Mouse (Mus musculus) adrenal gland, adult 18-20 months (tissue): ENCODE measurements around the gene Wap. TPM values are rescaled to one million over a fixed set of nuclear protein-coding genes. Genes with fewer than 3 reads are reported as not detected.

Source experiments
- DNase-seq, 2 experiments: peaks; one replicate each; pipeline ENCODE4 v3.0.0; 2021 to 2022; ENCODE audit warnings: low spot score in 2 of 2
- total RNA-seq, 2 experiments: library from RNA; stranded (reverse); gene quantifications; 1 replicate in 1 of 2; 2 replicates in 1 of 2; pipeline ENCODE4 v1.2.3; 2021

The Wap gene
- total RNA-seq, 2 experiments from 2014 or later = not detected

DNA sequence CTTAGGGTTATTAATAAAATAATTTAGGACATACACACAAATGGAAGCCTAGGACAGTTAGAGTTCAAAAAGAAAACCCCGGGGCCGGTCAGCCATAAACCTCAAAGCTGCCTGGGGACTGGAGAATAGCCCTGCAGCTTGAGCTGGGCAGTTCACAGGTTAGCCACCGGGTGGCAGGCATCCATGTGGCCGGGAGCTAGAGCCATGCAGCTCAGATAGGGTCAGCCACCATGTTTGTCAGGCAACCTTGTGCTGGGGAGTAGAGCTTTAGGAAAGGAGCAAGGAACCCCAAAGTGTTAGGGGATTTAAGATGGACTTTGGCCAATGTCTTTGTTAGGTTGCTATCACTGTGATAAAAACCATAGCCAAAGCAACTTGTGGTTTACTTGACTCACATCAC is 9.9 kb downstream of the Wap start:
- peak; percentile 42 to 47 for DNase-seq

DNA sequence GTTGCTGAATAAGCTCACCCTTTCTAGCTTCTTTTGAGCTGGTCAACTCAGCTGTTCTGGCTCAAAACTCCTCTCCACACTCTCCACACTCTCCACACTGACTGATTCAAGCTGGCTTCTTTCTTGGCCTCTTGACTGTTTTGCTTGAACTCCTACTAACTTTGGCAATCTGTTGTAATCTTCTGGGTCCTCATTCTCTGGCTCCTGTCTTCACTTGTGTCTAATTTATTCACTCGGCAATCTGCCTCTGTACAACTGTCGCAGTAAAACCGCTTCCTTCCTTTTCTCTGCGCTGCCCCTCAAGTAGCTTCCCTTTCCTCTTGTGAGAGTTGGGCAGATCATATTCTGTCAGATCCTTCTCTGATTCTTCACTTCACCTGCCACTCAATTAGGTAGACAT is 10.7 kb downstream of the Wap start:
- DNase-seq = no peak

DNA sequence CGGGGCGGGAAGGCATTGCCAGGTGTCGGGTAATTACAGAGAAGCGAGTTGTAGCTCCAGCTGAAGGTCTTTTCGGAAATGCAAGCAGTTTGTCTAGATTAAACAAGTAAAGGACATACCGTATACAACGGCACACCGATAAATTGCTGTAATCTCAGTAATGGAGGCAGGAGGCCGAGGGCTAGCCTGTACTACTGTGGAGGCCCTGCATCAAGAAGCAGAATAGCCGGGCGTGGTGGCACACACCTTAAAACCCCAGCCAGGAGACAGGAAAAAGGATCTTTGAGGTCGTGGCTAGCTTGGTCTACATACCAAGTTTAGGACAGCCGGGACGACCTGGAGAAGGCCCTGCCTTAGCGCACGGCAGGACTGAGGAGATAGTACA is 12.1 kb downstream of the Wap start:
- DNase-seq = no peak

DNA sequence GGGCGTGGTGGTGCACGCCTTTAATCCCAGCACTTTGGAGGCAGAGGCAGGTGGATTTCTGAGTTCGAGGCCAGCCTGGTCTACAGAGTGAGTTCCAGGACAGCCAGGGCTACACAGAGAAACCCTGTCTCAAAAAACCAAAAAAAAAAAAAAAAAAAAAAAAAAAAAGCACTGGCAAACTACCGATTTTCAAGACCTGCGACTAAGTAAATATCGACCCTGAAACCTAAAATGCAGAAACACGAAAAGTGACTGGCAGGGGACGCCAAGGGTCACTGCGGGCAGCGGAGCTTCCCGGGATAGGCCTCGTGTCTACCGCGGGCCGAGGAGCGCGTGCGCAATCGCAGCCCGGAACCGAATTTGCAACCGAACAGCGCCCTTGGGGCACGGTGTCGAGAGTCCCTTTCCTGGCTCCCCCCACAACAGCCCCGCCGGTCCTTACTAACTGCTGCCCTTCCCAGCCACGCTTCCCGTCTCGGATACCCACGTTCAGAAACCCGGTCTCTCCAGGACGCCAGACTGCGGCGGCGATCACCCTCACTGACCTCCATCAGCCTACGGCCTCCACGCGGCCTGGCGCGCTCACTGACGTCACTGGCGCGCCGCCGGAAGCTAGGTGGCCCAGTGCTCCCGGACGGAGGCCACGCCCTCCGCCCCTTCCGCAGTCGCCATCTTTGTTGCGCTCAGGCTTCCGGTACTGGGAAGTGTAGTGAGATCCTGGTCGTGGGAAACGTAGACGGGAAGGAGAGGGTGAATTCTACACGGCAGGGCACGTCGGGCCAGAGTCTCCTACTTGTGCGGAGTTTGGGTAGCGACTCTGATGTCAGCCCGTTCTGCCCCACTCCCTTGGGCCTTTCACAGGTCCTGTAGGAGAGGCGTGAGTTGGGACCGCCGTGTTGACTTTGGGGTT is 12.7 kb downstream of the Wap start, which contains the start of gene Tbrg4:
Gene Tbrg4 (minus strand): TSS at position 590 of the 910 bp plus-strand sequence.
- DNase-seq = peak; percentile 89 to 90

DNA sequence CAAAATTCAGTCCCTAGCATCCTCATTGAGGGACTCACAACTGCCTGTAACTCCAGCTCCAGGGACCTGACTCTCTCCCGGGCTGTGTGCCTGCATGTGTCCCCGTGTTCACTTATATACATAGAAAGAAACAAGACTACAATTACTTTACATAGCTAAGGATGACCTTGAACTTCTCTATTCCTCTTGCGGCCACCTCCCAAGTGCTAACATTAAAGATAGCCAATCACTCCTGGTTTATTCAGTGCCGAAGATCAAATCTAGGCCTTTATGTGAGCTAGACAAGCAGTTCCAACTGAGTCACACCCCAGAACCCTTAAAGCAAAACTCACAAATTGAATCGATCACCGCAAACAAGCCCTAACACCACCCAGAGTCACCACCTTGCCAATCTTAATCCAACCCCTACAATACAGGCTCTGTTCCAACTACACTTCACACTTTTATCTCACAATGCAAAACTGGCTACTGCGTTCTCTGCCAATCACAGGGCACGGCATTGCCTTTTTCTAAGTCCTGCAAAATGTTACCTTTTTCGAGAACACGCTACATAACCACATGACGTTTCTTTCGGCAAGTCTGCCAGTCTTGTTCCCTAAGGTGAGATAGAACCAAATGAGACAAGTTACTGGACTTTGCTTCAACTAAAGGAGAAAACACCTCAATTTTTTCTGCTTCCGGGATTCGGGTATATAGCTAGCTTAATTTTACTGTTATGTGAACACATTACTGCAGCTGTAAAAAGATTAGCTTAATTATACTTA is 13.6 kb downstream of the Wap start:
- DNase-seq = no peak

DNA sequence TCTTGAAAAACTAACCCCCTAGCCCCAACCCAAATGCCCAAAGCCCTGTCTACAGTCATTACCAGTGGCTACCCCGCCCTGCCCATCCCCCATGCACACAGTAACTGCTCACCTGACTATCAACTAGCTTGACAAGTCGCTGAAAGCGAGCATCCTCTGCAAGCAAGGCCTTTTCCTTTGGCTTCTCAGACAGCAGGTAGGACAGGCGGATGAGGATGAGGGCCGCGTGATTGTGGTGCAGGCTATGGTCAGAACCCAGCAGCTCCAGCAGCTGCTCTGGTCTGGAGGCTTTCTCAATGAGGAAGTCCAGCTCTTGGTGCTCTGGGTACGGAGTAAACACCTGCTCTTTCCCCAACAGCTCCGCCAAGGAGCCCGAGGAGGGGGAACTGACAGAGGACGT is 14.7 kb downstream of the Wap start:
- DNase-seq = no peak

DNA sequence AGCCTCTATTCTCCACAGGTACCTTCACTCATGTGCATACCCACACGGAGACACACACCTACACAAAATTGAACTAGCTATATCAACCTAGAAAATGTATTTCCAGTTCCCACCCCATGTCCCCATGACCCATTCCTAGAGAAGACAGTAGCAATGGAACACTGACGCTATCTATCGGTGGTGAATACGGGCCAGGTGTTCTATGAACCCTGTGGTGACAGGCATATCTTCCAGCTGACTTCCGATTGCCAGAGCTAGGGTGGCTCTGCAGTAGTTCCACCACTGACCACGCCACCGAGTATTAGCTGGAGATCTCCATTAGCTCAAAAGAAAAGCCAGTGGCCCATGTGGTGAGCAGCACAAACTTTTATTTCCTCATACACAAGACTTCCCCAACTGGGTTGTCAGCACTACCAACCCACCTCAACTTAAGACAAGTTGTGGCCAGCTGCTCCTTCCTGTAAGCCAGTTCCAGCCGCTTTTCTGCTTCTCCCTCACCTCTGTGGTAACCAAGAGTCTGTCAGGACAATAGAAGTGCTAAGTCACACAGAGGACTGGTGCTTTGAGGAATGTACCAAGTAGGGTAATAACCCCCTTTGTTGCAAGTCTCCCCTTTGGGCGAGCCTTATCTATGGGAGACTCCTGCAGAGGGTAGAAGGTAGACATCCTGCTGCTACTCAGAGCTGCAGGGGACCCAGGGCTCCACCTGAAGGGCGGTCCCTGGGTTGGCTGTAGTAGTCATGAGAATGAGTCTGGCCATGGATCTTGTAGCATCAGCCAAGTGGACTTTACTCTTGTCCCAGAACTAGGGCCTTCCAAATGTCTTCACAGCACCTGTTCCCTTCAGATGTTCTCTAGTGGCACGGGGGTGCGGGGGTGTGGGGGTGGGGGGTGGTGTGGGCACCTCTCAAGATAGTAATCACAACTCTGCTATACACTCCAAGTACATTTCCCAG is 22.9 kb downstream of the Wap start:
- DNase-seq = no peak

DNA sequence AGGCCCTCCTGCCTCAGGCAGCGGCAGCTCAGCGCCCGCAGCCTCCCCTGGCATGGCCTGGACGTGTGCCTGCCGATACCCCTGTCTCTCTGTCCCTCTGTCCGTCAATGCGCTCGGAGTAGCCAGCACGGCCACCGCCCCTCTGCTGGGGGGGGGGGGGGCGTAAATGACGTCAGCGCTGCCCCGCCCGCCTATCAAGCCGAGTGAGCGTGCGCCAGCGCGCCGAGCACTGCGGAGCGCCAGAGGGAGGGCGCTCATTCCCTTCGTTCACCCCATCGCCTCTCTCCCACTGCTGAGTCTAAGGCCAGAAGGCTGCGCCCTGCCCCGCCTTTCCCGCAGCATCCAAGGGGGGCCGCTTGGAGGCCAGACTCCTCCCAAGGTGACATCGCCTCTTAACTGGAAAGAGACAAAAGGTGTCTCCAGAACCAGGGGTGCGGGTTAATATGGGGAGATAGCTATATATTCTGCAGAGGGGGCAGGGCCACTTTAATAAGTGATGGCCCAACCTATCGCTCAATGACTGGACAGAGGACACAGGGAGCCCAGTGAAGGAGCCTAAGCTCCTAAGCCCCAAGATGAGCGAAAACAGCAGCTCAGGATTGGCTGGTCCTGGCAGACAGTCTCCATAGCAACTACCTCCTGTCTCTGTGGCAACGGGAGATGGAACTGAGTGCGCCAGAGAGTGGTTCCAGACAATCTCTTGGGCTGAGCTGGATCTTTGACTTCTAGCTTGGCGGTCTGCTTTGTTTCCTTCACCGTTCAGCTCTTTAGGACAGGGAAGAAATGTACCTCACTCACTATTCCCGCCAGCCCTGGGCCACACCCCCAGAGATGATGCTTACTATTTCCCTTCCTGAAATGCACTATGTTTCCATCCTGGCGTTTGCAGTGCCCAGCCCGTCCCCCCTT is 32.7 kb downstream of the Wap start, which contains the start of gene Nacad:
Gene Nacad (minus strand): TSS at position 563 of the 909 bp plus-strand sequence.
- DNase-seq = no peak

DNA sequence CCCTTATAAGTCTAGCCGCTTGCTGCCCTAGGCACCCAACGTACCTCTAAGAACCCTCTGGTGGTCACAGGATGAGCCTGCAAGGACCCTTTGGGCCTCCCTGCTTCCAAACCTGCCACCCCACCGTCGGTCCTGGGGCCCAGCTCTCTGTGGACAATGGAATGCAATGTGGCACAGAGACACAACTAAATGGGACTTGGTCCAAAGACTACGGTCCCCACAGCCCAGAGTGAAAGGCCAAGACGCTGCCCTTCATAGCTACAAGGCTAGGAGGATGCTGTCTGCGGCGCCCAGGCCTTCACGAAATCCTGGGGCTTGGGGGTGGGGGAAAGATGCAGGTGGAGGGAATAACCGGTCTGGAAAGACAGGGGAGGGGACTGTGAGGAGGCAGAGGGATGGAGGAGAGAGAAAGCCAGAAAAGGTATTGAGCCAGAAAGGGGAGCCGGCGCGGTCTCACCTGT is 33.4 kb downstream of the Wap start:
- DNase-seq = no peak

DNA sequence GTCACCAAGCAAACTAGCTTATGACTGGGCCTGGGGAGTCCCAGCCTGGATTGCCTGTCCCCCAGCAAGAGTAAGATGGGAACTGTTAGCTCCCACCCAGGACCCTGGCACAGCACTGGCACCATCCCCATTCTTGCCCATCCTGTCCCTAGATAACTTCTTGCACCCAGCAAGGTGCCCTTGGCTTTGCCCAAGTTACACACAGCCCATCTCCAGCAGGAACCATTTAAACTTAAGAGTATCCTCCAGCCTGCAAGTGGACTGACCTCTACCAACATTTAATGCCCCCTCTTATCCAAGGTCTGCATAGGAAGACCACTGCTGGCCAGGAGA is 33.9 kb downstream of the Wap start:
- no peak for DNase-seq

DNA sequence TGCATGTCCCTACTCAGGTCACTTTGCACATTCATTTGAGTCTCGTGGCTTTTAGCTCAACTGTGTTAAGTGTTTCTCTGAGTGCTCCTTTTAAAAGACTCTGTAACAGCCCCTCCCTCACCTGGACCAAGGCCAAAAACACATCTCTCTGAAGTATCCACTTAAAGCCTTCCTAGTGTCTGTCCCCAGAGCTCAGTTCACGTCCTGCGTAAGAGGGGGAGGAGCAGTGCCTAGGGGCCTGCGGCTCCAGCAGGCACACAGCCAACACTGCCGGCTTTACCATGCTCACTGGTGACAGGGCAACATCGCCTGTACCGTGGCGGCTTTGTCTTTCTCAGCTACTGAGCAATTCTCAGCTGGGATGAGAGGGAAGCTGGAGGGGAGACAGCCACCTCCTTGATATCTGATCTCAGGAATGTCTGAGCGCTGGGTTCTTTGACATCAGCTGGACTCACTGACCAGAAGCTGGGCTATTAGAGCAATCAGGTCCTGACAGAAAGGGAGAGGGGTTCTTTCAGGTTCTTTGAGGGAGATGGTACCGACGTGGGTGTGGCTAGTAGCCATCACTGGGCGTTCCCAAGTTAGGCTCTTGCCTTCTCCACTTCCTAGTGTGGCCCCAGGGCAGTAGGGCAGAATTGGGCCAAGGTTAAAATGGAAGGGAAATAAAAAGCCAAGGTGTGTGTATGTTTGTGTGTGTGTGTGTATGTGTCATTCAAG is 34.4 kb downstream of the Wap start:
- no peak for DNase-seq

DNA sequence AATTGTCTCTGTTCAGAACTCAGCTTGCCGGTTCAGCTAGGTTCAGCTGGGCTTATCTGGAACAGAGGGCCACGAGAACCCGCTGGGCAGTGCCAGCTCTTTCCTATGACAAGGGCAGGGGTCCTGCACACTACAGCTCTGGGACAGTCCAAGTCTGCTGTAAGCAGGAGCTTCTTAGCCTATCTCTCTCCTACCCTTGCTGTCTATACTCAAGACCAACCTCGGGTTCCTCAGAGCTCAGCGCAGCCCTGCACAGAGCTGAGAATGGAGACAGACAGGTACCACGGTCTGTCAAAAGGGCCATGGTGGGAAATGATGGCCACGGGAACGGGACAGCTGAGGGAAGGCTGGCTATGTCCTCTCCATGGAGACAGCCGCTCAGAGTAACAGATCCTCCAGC is 35.2 kb downstream of the Wap start:
- DNase-seq = no peak

DNA sequence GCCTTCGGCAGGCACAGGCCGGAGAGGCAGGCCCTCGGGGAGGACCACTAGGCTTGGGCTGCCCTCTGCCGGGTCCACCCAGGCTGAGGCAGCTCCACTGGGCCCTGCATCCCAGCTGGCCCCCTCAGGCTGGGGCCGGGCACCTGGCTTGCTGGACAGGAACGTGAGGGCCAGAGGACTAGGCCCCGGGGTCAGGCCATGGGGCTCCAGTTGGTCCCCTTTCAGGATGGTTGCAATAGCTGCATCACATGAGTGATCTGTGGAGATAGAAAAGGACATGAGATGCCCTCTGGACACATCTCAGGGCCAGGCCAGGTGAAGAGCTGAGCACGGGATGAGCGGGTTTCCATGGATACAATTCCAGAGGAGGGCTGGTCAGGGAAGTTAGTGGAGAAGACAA is 35.8 kb downstream of the Wap start:
- DNase-seq = no peak

DNA sequence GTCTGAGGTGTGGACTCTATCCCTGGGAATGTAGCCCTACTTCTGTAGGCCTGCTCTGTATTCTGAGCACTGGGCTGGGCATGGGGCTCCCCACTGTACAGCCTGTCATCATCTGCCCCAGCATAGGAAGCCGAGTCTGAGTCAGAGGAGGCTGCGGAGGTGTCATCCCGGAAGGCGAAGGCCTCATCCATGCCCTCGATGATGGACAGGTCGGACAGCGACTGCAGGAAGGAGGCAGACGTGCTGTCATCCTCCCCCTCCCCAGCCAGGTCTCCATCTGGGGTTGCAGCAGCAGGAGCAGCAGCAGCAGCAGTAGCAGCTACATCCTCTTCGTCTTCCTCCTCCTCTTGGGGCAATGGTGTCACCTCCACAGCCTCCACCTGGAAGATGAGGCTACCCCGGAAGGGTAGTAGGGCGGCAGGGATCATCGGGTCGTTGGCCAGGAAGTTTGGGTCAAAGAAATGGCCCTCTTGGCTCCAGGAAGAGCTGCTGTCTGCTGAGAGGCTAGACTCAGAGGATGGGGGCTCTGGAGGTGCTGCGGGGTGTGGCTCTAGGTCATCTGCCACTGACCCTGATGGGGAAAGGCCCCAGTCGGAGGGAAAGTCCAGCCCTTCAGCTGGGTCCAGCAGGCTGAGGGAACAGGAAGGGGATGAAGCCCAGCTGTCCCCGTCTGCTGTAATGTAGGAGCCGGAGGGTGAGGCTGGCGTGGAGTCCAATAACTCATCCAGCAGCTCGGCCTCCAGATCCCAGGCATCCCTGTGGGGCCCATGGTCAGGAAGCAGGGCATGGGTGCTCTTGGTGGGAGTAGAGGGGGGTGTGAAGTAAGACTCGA is 36.6 kb downstream of the Wap start:
- no peak for DNase-seq

DNA sequence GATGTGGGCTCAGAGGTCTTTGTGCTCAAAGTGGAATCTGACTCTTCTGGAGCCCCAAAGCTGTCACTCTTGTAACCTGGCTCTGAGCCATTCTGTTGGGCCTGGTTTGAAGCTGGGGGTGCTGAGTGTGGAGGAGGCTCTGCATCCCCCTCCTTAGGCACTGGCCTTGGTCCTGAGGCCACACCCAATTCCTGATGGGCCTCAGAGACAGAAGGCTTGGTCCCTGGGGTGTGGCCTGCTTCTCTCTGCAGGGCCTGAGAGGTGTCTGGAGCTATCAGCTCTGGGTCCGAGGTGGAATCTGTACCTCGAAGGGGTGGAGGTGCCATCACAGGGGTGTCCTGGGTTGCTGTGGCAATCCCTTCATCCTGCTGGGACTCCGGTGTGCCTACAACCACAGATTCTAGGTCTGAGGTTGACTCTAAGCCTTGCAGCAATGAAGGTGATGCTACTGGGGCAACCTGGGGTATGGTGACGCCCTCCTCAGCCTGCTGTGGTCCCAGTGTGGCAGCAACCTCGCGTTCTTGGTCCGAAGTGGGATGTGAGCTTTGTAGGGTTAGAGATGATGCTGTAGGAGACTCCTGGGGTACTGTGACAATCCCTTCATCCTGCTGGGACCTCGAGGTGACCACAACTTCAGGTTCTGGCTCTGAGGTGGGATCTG is 38.0 kb downstream of the Wap start:
- no peak for DNase-seq

DNA sequence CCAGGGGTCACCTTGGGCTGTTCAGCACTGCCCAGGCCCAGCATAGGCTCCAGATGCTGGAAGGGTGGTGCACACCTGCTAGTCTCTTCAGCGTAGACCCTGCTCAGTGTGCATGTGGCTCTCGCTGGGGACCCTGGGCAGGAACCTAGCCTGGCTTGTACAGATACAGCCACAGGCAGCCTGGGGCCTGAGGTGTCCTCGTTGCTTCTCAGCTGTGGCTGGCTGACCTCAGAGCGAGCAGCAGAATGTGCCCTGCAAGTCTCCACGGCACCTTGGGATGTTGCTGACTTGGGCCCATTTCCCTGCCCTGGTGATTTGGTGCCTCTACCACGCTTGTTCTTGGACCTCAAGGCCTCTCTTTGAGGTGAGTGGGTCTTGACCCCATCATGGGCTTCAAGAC is 38.6 kb downstream of the Wap start:
- DNase-seq = no peak

DNA sequence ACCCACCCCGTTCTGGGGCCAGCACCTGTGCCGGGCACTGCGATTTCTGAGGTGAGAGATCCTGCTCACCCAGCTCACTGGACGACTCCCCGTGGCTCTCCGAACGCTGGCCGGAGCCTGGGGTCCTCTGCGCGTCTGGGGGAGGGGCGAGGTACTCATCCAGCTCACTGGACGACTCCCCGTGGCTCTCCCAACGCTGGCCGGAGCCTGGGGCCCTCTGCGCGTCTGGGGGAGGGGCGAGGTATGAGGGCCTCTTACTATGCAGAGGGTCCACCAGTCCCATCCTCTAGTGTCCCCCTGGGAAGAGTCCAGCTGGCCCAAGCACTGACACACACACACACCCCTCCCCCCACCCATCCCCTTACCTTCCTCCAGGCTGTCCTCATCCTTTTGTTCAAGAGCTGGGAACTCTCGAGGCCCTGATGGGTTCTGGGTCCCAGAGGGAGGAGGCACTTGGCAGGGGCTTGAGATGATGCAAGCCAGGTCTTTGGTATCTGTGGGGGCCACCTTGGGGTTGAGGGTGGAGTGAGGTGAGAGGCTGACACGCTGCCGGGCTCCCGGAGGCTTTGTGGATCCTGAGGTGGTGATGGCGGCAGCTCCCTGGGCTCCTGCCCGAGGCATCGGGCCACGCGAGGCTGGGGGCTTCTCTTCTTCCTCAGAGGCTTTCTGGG is 39.3 kb downstream of the Wap start:
- DNase-seq = no peak
